Mouse (Mus musculus) telencephalon, adult 2 months (tissue): ENCODE data around the gene Tex36.

ENCODE experiments used
- DNase-seq: peaks from one replicate; pipeline ENCODE4 v3.0.0-alpha.2; 2011; ENCODE audit warnings: low read depth, low spot score

Tex36 gene

GRCm38 (mm10) chr7:133591750-133592149 lies 10.2 kb downstream of the Tex36 start:
- no peak for DNase-seq

- no peak for DNase-seq
Measured at GRCm38 (mm10) chr7:133583216-133583615, 18.7 kb downstream of the Tex36 start.

DNA sequence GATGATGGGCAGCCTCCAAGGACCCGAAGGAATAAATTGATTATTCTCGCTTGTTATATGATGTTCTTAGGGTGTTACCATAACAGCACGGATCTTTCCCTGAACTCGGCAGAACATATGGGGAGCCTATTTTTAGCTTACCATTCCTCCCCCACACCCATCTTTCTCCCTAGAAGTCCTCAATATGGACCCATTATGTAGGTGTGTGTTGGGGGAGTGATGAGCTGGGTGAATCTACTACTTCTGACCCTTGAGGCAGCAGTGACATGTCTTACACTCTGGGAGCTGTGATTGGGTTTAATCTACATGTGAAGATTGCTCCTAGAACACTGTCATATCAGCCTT lies 21.7 kb downstream of the Tex36 start:
- peak; percentile 72 for DNase-seq

GRCm38 (mm10) chr7:133579491-133580295 lies 22.3 kb downstream of the Tex36 start:
- DNase-seq, result peak; percentile 43

DNA sequence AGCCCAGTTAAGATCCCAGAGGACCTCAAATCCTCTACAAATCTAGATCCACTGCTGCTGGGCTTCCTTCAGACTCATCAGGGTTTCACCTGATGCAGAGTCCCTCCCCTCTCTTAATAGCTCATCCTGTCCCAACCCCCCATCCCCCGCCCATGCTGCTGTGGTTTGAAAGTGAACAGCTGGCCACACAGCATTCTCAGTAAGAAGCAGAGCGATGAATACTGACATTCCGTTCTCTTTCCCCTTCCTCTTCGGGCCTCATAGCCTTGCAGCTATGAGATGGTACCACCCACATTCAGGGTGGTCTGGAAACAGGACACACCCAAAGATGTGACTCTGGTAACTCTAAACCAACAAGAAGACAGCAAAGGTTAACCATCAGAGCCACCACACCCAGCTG lies 25.1 kb downstream of the Tex36 start:
- DNase-seq, result no peak

DNA sequence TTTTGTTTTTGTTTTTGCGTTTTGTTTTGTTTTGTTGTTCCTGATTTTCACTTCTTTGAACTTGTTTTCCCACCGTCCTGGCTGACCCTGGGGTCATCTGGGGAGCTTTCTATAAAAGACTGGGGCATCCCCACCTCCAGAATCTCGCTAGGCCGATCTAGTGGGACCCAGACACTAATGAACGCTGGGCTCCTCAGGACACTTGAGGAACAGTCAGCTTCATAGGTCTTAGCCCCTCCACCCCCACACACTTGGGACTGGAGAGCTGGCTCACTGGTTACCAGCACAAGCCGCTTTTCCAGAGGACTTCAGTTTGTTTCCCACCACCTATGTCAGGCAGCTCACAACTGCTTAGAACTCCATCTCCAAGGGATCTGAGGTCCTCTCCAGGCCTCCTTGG lies 25.7 kb downstream of the Tex36 start:
- DNase-seq, result no peak

- no peak for DNase-seq
Measured at GRCm38 (mm10) chr7:133571927-133572326, 30.0 kb downstream of the Tex36 start.

DNA sequence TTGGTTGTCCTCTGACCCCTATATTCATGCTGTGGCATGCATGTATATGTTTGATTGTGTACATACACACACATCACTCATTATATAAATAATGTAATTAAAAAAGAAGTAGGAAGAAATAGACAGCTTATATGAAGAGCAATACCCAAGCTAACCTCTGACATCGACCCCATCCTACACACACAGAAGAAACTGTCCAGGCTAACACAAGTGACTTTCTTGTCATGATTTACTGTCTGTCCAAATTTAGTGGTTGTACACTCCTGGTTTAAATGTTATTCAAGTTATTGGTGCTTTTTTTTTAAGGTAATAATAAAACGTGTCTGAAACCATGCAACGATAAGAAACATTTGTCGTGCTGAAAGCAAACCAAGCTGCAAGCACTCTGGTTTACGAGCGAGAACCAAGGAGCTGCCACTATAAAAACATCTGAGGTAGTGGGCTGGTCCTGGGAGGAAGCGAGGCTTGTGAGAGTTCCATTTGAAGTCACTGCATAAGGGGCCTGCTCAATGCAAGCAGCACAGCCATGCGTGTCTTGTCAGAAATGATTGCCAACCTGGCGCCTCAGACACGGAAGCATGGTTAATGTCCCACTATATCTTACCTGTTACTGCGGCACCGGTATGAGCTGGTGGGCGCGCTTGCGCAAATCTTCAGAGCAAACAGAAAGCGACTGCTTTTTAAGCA lies 32.6 kb downstream of the Tex36 start:
- DNase-seq, result no peak

- no peak for DNase-seq
Measured at GRCm38 (mm10) chr7:133564600-133564999, 37.4 kb downstream of the Tex36 start.

- DNase-seq, result no peak
Measured at GRCm38 (mm10) chr7:133563175-133563824, 38.7 kb downstream of the Tex36 start.

DNA sequence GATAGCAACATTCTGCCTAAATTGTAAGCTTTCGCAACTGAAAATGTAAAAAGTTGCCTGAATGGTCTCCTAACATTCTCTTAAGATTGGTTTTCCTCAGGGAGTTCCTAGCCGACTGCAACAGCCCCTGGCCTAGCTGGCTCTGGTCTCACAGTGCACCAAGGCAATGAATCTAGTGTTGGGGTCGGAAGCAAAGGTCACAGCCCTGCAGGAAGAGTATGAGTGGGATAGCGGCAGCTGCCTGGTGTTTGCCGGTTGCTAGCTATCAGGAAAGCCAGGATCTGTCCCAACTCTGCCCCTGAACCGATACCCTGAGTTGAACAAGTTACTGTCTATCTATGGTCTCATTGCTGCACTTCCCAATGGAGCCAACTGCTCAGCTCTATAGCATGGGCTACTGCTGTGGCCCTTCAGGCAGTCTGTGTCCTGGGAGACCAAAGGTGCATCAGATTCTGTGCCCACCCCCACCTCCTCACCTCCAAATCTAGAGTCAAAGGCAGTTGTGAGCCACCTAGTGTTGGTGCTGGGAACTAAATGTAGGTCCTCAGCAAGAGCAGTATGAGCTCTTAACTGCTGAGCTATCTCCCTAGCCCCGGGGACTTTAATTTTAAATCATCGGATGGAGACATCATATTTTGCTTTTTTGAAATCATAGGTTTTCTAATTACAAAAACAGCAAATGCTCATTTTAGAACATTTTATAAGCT lies 46.0 kb downstream of the Tex36 start:
- DNase-seq, result no peak

DNA sequence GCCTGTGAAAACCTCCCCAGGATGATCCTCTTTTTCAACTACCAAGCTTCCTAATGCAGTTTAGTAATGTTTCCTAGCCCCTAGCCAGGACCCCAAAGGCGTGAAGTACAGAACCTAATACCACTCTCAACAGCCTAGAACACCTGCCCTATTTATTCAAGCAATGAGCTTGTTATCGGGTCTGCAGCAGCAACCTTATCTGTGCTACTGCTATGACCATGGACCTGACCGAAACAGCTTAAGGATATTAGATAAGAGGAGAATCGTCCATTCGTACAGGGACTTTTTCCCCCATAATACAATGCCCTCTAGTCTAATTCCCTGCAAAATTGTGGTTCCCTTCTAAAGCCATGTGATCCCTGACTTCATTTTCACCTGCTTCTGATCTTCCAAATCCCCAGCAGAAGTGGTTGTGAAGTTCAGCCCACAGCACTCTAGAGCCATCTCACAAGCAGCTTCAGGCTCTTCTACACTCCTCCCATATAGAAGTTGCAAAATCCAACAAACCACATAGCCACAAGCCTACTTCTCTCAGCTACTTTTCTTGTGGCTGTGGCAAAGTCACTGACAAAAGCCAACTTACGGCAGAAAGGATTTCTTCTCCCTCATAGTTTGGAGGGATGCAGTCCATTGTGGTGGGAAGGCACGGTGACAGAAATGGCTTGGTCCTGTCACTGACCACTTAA lies 49.5 kb downstream of the Tex36 start:
- no peak for DNase-seq

GRCm38 (mm10) chr7:133551000-133551399 lies 51.0 kb downstream of the Tex36 start:
- no peak for DNase-seq

GRCm38 (mm10) chr7:133548434-133548833 lies 53.5 kb downstream of the Tex36 start:
- no peak for DNase-seq

- DNase-seq, result no peak
Measured at GRCm38 (mm10) chr7:133545631-133546030, 56.3 kb downstream of the Tex36 start.

GRCm38 (mm10) chr7:133544966-133545365 lies 57.0 kb downstream of the Tex36 start:
- no peak for DNase-seq

- DNase-seq, result peak; percentile 23
Measured at GRCm38 (mm10) chr7:133543131-133543530, 58.8 kb downstream of the Tex36 start.

DNA sequence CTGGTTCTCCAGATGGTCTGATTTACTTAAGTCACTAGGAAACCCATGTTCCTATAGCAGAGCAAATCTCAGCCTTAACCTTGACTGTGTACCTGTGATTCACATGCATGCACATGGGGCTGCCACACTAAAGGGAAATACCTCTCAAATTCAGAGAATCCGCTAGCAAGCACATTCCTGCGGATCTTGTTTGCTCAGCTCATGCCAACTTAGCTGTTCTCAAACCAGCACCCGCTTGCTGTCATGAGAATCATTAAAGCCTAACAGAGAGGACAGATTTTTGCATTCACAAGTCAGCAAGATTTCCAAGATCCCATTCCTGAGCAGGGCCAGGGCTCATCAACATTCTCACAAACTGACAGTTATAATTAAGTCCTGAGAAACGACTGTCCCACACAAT lies 64.6 kb downstream of the Tex36 start:
- no peak for DNase-seq
